ENCODE assay signal across 7 mouse cellular contexts in genomic region chr11:74634490-74635275, GRCm38 (mm10). TPM values are rescaled to one million over a fixed set of nuclear protein-coding genes. Genes with fewer than 3 reads are reported as not detected.
DNase-seq lines count a peak whose midpoint lies in the region; TF ChIP-seq lines count a peak whose summit lies in the region.

No protein-coding gene starts in this region.

- H3K9ac ChIP-seq in liver, adult 2 months (ENCODE audit: low read depth, low read length) = no peak overlapping the region

- no peaks in the 10 kb centered on the region for H3K27me3 ChIP-seq in liver, adult 2 months (ENCODE audit: control insufficient read depth, insufficient read depth, low read length)

- H3K4me3 ChIP-seq in liver, adult 2 months (ENCODE audit: insufficient read depth, low read depth, low read length) = no peak overlapping the region

- intact Hi-C loops in heart, postnatal 36 days (cut with DNase I) = loop anchor here (1.0 to 2.0 kb wide), 3 partner anchors 134 to 213 kb away; no protein-coding TSS in a partner anchor

- no peaks in the 10 kb centered on the region for H3K36me3 ChIP-seq in liver, adult 2 months (ENCODE audit: control insufficient read depth, insufficient read depth, low read length)

- WGBS in liver, adult 2 months = 73% methylated on average over 5 of the region's 5 CpGs

- H3K79me2 ChIP-seq in liver, adult 2 months (ENCODE audit: control insufficient read depth, insufficient read depth, low read length) = no peaks in the 10 kb centered on the region

- H3K27ac ChIP-seq in liver, adult 2 months (replicated peaks; ENCODE audit: insufficient read depth, low read depth, low read length) = no peak overlapping the region

- DNase-seq in ovary, postnatal 14 days (ENCODE audit: low spot score) = peak; percentile 72
- DNase-seq in ovary, postnatal 10 days (ENCODE audit: low spot score) = no peak
- peak; percentile 64 for DNase-seq in T-cell, adult 2 months (ENCODE audit: low spot score)
- DNase-seq in cerebellum, postnatal 10 days = peak; percentile 88 to 93
- peak; percentile 66 to 67 for DNase-seq in heart, postnatal 36 days
- DNase-seq in liver, adult 2 months (ENCODE audit: extremely low read depth, low read depth, low spot score) = peak; percentile 48
- peak; percentile 84 for DNase-seq in retina, postnatal 7 days (ENCODE audit: low read depth, low spot score)

- peak; percentile 76 for TF ChIP-seq CTCF in liver, adult 2 months (IDR thresholded peaks at IDR 0.05; ENCODE audit: low read depth, low read length)

- H3K4me1 ChIP-seq in liver, adult 2 months (ENCODE audit: control insufficient read depth, insufficient read depth, low read length) = peaks cover 10% of the 10 kb centered on the region; the same call in 1 of the 2 replicates

- TF ChIP-seq POLR2A in liver, adult 2 months (IDR thresholded peaks at IDR 0.05; ENCODE audit: extremely low read depth, insufficient read depth, low read length) = no peak

RNA-seq across cellular contexts. Expression of gene Cluh, which starts 14.6 kb away (rescaled TPM):
- total RNA-seq in heart, postnatal 36 days (2021) = 100 to 1,000 TPM; 221 to 229 TPM
- total RNA-seq in liver, adult 2 months (2014; rRNA removed) = 74.3 and 124 TPM in 2 replicates
- polyA plus RNA-seq in liver, adult 2 months (2012; rRNA removed) = 128 and 139 TPM in 2 replicates

RNA-seq across cellular contexts. Expression of gene Ccdc92b, which starts 15.3 kb away (rescaled TPM):
- under 1 TPM; 0.33 to 0.36 TPM for total RNA-seq in heart, postnatal 36 days (2021)
- total RNA-seq in liver, adult 2 months (2014; rRNA removed) = 0.09 TPM in 1 of 2 replicates, not detected in the other
- 0.02 and 0.06 TPM in 2 replicates for polyA plus RNA-seq in liver, adult 2 months (2012; rRNA removed)

RNA-seq across cellular contexts. Expression of gene Rap1gap2, which starts 24.0 kb away (rescaled TPM):
- total RNA-seq in heart, postnatal 36 days (2021) = 10 to 100 TPM; 74.1 to 86.6 TPM
- 0.46 and 0.67 TPM in 2 replicates for total RNA-seq in liver, adult 2 months (2014; rRNA removed)
- polyA plus RNA-seq in liver, adult 2 months (2012; rRNA removed) = 0.37 and 0.48 TPM in 2 replicates

Comparison
In these comparisons a context has a peak if more than half of its experiments do, and no peak if none do; other contexts are left out.
1. RNA of gene Rap1gap2, which starts 24.0 kb away (total RNA-seq): 74.1 to 86.6 TPM in heart, postnatal 36 days; 0.46 to 0.67 TPM in liver, adult 2 months; every median in the first group is over 10 times any median in the second.